Mouse (Mus musculus) yolk sac, embryonic 10.5 days (tissue): ENCODE results near the gene Klhl2.

Experiments used
- DNase-seq: peaks from one replicate; pipeline ENCODE4 v3.0.0-alpha.2; 2017; ENCODE audit warnings: low spot score

Klhl2 gene

DNA sequence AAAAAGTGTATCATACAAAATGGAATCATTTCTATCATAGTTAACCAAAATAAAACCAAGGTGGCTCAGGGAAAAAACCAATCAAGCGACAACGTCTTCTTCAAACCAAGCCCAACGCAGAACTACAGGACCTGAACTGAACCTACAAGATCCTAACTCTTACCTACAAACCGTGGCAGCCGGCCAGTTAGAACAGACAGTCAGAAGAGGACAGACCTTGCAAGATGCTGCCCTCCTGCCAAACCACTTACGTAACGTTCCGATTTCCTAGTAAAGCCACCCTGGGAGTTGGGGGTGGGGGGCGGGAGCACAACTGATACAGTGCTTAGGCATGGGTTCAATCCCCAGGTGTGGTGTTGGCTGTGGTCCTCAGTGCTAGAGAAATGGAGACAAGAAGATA, 82.8 kb downstream of the Klhl2 start:
- no peak for DNase-seq

DNA sequence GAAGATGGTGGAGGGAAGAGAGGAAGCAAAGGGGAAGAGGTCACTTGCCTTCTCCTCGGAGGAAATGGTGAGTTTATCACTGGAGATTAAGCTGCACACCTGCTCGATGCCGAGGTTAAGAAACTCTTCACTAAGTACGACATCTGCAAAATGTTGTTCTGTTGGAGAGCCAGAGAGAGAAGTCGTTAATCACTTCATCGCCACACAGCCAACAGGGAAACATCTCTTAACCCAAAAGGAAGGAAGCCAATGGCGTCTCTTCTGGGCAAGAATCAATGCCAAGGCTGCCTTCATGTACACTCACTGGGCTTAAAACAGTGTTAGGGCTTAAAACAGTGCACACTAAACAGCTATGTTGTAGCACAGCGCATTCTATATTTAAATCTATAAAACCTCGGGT, 85.7 kb downstream of the Klhl2 start:
- no peak for DNase-seq

DNA sequence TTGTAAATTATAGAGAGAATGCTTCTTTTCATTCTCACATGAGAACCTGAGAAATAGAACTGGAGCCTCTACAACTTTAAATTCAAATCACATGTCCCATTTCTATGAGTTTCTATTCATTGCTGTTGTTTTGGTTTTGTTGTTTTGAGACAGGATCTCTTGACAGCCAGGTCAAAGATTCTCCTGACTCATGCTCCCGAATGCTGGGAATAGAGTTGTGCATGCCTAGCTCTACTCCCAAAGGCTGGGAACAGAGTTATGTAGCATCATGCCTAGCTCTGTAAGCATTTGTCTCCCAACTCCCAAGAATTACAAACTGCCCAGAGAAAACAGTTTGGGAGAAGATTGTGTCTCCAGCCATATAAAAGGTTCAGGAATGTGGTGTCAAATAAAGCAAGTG, 87.1 kb downstream of the Klhl2 start:
- no peak for DNase-seq

DNA sequence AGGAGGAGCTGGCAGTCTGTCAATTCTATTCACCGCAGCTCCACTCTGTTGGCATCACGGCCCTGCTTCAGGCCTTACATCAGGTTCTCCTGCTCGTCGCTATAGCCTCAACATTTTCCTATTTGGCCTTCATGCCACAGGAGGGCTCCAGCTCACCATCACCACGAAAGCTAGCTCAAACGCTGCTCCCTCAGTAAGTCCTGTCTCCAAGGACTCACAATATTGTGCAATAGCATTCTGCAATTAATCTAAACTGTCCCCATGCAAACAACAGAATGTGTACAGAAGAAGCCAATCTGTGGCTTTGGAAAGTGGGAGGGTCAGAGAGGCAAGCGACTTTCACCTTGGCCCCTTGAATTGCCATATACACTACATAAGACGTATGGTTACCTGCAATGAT, 88.4 kb downstream of the Klhl2 start:
- DNase-seq: no peak

DNA sequence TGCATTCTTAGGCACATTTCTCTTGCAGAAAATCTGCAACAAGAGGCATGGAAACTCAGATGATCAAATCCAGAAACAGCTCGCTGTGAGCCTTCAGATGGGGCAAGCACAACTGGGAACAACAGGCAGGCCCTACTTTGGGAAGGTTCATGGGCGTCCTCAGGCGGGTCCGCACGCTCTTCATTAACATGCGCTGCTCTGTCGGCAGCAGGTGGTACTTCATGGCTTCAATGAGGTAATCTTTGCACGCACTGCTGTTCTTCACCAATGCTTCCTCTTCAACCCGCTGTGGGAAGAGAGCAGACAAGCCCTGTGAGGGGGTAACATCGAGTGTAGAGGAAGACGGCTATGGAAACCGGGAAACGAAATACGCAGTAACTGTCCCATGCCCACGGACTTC, 91.9 kb downstream of the Klhl2 start:
- no peak for DNase-seq

DNA sequence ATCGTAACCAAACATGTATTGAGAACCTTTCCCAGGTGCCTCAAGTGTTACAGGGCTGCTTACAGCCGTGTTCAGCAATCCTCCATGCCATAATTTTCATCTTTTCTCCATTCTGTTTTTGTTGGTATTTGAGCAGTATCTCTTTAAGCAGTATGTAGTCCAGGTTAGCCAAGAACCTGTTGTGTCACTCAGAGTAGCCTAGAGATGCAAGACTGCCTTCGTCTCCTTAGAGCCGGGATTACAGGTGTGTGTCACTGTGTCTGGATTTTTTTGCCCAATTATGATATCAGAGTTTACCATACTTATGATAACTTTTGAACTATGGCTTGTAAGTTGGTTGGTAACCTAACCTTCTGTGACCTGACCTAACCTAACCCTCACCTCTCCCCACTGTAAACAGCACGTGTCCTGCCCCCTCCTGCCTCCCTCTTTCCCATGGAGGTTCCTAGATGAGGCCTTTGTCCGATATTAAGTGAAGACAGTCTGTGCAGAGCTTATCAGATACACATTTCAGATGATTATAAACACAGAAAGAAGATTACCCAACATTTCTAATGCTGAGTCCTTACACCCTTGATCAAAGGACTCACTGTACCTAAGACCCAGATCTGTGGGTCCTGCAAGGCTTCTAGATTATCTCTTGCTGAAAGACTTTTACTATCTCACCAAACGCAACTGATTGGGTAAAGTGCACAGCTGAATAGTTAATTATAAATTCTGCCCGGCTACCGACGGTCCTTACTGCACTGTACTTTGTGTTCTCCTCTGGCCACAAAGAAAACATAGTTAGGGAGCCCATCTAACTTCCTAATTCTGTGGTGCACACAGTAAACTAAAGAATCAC, 103.4 kb downstream of the Klhl2 start:
- DNase-seq: no peak

DNA sequence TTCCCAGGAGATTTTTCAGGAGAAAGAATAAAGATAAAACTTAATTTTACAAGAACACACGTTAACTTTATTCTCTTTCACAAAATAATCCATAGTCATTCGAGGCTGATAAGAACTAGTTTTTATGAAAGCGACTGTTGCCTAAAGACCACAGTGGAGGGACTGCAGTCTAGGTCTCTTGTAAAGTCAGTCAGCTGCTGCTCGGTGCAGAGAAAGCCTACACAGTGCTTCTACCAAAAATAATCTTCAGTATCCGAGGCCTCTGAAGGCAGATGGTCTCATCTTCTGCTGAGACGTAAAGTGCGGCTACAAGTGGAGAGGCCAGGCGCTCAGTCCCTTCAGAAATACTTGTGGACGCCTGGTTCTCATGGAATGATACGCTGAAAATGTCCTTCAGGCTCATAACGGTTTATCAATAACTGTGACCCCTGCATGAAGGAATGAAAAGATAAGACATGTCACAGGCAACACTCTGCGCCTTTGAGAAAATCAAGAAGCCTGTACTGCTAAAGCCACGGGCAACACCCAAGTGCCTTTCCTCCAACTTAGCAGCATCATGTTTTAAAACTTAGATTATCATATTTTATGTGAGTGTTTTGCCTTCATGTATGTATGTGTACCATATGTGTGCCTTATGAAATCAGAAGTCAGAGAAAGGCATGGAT, 109.1 kb downstream of the Klhl2 start:
- no peak for DNase-seq

DNA sequence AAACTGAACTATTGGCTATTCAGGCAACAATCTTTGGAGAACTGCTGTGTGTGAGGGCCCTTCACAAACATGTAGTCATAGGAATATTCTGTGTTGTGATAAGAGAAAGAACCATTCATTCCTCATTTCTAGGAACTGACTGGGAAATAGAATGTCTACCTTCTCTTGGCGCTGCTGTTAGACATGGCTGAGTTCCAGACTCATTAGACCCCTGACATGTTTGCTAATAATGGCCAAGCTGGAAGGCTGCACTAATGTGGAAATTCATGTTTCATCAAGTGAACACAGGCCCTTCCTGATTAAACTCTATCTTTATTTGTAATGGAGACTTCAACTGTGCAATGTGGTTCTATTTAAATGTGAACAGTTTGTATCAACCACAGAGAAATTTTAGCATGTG, 110.9 kb downstream of the Klhl2 start:
- DNase-seq: no peak

DNA sequence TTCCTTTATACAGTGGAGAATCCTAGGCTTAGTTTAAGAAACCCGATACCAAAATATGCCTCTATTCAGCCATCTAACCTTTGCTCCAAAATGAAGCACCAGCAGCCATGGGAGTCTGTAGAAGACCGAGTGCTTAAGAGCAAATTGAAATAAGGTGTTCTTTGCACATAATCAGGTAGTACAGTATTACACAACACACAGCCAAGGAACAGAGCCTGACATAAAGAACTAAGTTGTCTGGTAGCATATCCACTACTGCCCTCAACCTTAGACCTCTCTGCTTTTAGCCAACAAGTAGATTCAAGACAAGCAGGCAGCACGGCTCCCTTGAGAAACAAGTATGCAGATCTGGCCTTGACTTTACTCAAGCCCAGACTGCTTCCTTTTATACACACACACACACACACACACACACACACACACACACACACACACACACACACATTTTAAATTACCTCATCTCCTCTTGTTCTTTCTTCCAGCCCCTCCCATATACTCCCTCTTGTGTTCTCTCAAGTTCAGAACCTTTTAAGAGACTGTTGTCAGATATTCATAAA, 113.0 kb downstream of the Klhl2 start:
- no peak for DNase-seq

DNA sequence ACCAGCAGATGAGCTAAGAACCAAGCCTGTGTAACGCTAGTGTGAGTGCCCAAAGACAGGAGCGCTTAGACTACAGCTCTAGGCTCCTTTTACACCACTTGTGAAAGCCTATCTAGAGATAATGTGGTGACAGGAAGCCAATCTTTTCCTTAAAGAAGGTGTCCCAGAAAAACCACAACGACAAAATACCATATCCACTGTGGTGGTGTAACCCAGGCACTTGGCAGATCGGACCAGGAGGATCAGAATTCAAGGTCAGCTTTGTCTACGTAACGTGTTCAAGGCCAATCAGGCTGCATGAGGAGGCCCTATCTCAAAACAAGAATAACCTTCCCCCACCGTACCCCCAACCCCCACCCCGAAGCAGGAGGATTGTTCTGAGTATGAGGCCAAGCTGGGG, 114.7 kb downstream of the Klhl2 start:
- DNase-seq: no peak

DNA sequence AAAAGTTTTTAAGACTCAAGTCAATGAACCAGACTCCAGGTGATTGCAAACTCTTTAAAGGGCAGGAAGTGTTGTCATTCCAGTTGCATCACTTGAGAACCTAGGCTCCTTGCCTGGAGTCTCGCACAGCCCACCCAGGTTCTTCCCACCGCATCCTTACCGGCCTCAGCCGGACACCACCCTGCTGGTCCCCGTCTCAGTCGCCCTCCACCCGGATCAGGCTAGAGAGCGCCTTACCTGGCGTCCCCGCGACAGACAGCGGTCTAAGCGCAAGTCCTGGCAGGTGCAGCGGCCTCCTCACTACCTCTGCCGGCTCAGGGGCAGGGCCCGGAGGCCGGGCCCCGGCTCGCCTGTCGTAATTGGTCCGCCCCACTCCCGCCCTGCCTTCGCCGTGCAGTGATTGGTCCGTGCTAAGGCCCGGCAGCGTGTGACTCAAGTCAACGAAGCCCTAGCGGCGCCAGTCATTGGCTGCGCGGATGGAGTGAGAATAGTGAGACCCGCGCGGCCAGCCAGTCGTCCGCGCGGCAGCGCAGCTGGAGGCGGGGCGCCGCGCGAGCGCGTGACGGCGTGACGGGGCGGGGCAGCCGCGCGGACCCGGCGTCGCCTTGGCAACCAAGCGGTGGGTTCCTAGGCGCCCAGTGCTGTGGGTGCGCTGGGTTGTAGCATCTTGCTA, 116.4 kb downstream of the Klhl2 start, which contains the start of gene Msmo1:
Msmo1 (minus strand) TSS at position 522 of the 673 bp plus-strand sequence.
- peak; percentile 98 for DNase-seq

DNA sequence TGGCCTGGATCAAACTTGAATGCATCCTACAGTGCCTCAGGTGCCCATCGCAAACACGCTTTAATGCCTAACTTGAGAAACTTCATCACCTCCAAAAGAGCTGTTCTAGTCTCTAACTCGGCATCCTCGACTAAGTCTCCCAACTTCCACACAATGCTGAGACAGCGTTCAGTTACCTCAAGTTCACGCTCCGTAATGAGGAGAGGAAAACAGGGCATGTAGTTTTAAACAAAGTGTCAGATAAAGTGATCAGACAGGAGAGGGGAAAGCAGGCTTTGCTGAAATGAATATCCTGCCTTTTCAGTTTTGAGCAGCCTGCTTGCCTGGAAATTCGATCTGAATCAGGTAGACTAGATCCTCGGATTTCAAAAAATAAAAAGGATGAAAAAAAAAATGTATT, 117.2 kb downstream of the Klhl2 start:
- no peak for DNase-seq

DNA sequence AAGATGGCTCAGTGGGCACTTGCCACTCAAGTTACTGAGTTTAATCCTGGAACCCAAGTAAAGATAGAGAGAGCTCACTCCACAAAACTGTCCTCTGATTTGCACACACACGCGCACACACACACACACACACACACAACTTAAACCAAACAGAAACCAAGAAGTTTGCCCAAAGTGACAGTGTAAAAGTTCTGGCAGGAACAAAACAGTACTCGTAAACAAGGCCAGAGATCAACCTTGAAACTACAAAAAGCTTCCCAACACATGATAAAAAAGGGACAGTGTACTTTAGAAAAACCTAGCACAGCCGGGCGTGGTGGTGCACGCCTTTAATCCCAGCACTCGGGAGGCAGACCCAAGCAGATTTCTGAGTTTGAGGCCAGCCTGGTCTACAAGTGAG, 121.7 kb downstream of the Klhl2 start:
- DNase-seq: no peak

DNA sequence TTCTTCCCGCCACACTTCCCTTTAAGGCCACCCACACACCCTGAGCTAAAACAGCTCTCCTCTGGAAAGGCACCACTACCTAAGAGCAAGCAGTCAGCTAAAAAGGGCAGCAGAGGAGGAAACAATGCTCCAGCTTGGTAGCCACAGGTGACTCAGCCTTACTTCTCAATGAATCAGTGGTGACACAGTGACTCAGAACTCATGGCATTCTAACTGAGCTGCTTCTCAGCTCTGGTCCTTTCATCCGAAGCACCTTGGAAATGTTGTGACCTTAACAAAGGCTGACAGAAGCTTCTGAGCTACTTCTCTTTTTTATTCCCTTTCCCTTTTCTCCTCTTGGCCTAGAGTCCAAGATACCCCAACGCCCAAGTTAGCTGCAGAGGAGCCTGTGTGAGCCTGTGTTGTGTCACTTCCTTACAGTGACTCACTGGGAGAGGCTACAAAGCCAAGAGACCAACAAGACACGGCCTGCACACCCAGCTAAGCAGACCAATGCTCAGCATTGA, 123.6 kb downstream of the Klhl2 start:
- DNase-seq: no peak

DNA sequence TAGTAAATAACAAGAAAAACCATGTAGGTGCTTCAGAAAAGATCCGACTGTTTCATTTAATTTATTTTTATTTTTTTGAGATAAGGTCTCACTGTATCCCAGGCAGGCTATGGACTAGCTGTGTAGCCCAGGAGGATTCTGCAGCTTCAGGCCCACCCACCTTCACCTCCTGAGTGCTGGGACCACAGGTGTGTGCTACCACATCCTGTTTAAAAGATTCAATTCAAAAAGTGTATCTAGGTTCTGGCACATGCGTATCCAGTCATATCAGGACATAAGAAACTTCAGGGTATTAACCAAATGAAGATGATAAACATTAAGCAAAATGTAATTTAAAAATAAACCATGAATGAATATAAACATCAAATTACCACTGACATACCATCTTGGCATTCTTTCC, 126.6 kb downstream of the Klhl2 start:
- no peak for DNase-seq

DNA sequence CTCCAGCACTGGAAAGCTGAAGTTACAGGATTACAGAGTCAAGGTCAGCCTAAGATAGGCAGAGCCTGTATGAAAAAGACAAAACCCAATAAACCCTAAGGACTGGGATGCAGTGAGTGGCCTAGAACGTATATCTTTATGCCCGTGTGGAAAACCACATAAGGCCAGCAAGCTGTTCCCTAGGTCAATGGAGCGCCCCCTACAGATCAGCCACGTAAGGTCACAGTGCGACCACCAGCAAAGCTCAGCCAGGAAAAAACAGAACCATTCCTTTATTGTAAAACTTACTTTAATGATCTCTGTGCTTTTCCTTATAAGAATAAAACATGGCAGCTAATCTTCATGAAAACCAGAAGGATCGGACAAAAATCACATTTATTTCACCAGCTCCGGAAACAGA, 131.9 kb downstream of the Klhl2 start:
- no peak for DNase-seq

DNA sequence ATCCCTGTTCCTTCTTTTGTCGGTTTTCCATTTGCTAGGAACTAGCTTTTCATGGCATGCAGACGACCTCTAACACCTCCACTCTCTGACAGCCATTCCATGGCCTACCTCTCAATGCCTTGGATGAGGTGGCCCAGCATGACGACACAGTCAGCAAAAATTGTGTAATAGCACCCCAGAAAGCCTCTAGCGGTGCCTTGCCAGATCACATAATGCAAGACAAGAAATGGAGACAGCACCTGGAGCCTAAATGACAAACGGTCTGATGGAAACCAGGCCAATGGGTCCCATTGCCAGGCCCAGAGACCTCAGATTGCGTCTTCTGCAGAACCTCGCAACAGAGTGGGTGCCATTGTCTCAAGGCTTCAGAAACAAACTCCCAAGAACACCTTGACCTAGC, 137.3 kb downstream of the Klhl2 start:
- no peak for DNase-seq

DNA sequence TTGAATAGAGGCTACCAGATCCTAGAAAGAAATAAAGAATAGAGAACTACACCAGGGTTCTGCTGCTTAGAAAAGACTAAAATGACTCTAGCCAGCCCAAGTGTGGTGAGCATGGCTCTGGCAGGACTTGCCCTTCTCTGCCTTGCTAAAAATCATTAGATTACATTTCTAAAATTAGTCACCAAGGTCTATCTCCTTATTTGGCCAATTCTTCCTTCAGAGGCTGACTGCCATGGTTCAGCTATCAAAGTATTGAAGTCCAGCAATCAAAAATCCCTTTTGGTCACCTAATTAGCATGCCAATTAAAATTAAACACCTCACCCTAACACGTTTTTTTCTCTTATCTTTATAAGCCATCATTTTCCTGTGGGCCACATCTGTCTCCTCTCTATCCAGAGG, 138.3 kb downstream of the Klhl2 start:
- no peak for DNase-seq

DNA sequence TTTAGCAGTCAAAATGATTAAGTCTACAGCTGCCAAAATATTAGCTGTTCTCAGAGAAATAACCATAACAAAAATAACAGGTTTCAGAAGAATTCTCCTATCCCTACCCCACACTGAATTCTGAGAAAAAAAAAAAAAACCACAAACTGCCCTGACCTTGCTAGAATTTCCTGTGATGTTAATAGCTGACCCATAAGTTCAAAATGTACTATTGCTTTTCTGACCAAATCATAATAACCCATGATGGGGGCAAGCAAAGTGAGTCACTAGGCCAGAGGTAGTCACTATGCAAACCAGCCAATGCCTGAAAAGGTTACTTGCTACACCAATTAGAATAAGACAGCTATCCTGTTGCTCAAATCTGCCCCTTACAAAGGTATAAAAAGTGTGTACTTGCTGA, 142.3 kb downstream of the Klhl2 start:
- DNase-seq: no peak

DNA sequence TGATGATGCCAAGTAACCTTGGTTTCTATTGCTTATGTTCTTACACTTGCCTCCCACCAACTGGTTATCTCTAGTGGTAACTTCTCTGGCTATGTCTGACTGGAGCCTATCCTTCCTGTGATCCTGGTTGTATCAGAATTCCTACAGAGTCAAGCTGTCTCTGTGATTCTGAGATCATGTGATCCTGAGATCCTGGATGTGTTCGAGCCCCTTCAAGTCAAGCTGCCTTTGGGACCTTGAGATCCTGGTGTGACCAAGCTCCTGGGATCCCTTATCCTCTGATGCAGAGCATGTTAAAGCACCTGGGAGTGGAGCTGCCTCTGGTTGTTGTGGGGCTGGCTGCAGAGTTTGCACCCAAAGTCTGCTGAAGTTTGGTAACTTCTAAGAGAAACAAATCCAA, 146.6 kb downstream of the Klhl2 start:
- DNase-seq: no peak

DNA sequence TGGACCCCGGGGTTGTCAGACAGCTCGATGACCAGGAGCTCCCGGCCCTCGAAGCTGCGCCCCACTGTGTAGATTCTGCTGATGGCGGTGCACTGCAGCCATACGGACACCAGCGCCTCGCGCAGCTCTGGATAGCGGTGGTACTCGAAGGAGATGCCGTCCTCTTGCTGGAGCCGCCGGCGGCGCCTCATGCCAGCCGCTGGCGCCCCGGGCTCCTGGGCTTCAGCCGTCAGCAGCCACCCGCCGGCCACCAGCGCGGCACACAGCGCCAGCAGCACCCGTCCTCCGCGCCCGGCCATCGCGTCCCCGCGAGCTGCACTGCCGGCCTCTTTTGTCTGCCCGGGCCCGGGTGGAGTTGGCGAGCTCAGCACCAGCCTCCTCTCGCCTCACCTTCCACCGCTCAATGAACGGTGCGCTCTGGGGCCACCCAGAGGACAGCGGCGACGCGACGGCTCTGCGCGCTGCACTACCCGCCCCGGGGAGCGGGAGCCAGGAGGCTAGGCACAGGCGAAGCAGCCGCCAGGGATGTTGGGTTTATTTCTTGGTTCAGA, 157.1 kb downstream of the Klhl2 start, which contains the start of gene Cpe:
Cpe (minus strand) TSS at position 404 of the 551 bp plus-strand sequence.
- DNase-seq: peak; percentile 79
